Mouse (Mus musculus) intestine, postnatal 0 days (tissue): ENCODE results near the gene Cfap77. TPM values are rescaled to one million over a fixed set of nuclear protein-coding genes. Genes with fewer than 3 reads are reported as not detected.

Experiments used
- ATAC-seq: fragments of 200-750 bp; cut with Nextera tagmentation; 2 replicates; pipeline ENCODE4 v1.8.0; 2017; ENCODE audit warnings: mild to moderate bottlenecking, moderate TSS enrichment, moderate library complexity
- H3K27ac ChIP-seq: fragments of 300-500 bp; sonication (generic); 2 replicates; pipeline ENCODE4 v1.5.1; 2014; ENCODE audit warnings: mild to moderate bottlenecking, low read depth, low read length, moderate library complexity
- H3K27me3 ChIP-seq: fragments of 300-500 bp; sonication (generic); replicated peaks from 2 replicates; pipeline ENCODE4 v1.6.1; 2014; ENCODE audit warnings: low read length, mixed read lengths; ENCODE audit not compliant: control insufficient read depth, insufficient read depth
- H3K36me3 ChIP-seq: fragments of 300-500 bp; sonication (generic); 2 replicates; pipeline ENCODE4 v1.6.1; 2014; ENCODE audit warnings: mild to moderate bottlenecking, moderate library complexity; ENCODE audit not compliant: control insufficient read depth, insufficient read depth
- H3K4me1 ChIP-seq: fragments of 300-500 bp; sonication (generic); replicated peaks from 2 replicates; pipeline ENCODE4 v1.6.1; 2014; ENCODE audit warnings: antibody characterized with exemption, low read length, mixed read lengths; ENCODE audit not compliant: control insufficient read depth, insufficient read depth
- H3K4me2 ChIP-seq: fragments of 300-500 bp; sonication (generic); replicated peaks from 2 replicates; pipeline ENCODE4 v1.6.1; 2014; ENCODE audit warnings: low read depth, mild to moderate bottlenecking, moderate library complexity
- H3K4me3 ChIP-seq: fragments of 300-500 bp; sonication (generic); 2 replicates; pipeline ENCODE4 v1.5.1; 2014; ENCODE audit warnings: low read depth, low read length
- H3K9ac ChIP-seq: fragments of 300-500 bp; sonication (generic); 2 replicates; pipeline ENCODE4 v1.6.1; 2014; ENCODE audit warnings: mild to moderate bottlenecking, low read depth, low read length
- H3K9me3 ChIP-seq: fragments of 300-500 bp; sonication (generic); 2 replicates; pipeline ENCODE4 v1.6.1; 2016; ENCODE audit warnings: mixed run types; ENCODE audit not compliant: control insufficient read depth
- CTCF ChIP-seq: sonication (generic); IDR thresholded peaks from 2 replicates; pipeline ENCODE4 v1.5.1; 2016; ENCODE audit warnings: low read depth, mild to moderate bottlenecking, control low read depth, antibody characterized with exemption, moderate library complexity
- WGBS: fragments of 180-500 bp; shearing (Covaris S2); extraction: QIAGEN DNeasy Blood & Tissue Kit; methylation state at CpG from one replicate; pipeline ENCODE4 v1.1.7; 2014; 5-methylcytosine and 5-hydroxymethylcytosine counted together
- polyA plus RNA-seq: library from polyadenylated mRNA; unstranded; fragments of >200 nt; fragmentation: Nextera tagmentation; extraction: Ambion mirVana; gene quantifications from 2 replicates; pipeline ENCODE4 v1.2.1, GENCODE M21; 2015

The Cfap77 gene
- polyA plus RNA-seq, 1 experiment from 2014 or later, result 0.08 TPM

DNA sequence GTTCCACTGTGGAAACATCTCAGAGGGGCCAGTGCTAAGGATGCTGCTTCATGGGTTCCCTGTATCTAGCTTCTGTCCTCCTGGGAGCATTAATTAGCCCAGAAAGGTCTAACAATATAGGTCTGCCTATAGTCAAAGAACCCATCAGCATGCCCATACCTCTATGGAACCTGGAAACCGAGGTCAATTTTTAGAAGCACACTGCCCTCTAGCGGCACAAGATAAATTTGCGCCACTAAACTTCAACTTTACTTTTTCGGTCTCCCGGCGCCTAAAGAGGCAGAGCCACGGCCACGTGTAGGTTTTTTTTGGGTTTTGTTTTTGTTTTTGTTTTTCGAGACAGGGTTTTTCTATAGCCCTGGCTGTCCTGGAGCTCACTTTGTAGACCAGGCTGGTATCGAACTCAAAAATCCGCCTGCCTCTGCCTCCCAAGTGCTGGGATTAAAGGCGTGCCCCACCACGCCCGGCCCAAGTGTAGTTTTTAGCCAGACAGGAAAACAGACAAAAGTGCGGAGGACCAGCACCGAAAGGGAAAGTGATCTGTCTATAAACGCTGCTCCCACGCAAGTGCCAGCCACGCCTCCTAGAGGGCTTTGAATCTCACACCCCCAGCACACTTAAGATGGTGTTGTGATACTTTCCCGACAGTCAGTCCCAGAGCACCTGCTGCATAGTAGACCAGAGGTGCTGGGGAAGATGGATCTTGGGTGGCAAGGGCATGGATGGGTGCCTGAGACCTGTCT, 893 bp downstream of the Cfap77 start:
- no peaks in the 10 kb centered on the region for H3K9me3 ChIP-seq
- H3K4me3 ChIP-seq, result peak overlapping the region; percentile 59
- peak overlapping the region; percentile 93 for H3K4me2 ChIP-seq
- H3K4me1 ChIP-seq, result 0 out of 2 replicates have a peak, but pooled peaks cover 5% of the 10 kb centered on the region
- peak; percentile 37; the same call in 1 of the 2 replicates for ATAC-seq
- peak; percentile 78 for TF ChIP-seq CTCF
- 0 out of 2 replicates have a peak overlapping the region, but pooled peaks have one; percentile 60 for H3K9ac ChIP-seq
- WGBS, result 1% methylated on average over 20 of the region's 20 CpGs
- no peaks in the 10 kb centered on the region for H3K27me3 ChIP-seq
- H3K27ac ChIP-seq, result no peak overlapping the region
- no peaks in the 10 kb centered on the region for H3K36me3 ChIP-seq

DNA sequence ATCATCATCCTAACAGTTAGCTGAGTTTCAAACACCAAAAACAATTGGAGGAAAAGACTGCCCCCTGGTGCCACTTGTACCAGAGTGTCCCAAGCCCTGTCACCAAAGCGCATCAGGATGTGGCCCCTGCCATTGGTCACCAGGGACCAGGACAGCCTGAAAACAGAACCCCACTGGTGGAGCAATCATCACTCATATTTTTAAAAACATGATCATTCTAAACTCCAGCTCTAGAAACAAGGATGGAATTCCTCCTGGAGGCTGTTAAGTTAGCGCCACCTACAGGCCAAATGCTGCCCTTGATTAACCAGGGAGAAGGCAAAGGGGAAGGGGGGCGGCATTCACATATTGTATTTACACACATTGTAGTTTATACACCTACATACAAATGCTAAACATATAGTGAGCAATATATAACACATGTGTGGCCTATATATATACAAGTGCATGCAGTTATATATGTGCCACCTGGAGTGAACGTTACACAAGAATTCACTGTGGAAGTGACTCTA, 1.9 kb downstream of the Cfap77 start:
- peak; percentile 50; the same call in 1 of the 2 replicates for ATAC-seq
- Histone ChIP-seq H3K36me3 (no peaks in the 10 kb centered on the region), H3K9me3 (no peaks in the 10 kb centered on the region), H3K27ac (no peak overlapping the region), H3K4me1 (0 out of 2 replicates have a peak, but pooled peaks cover 5% of the 10 kb centered on the region), H3K27me3 (no peaks in the 10 kb centered on the region), H3K4me2 (no peak overlapping the region), H3K9ac (no peak overlapping the region), H3K4me3 (no peak overlapping the region)
- WGBS, result 24% methylated on average over 4 of the region's 4 CpGs
- peak; percentile 79; the same call in 1 of the 2 replicates for TF ChIP-seq CTCF

DNA sequence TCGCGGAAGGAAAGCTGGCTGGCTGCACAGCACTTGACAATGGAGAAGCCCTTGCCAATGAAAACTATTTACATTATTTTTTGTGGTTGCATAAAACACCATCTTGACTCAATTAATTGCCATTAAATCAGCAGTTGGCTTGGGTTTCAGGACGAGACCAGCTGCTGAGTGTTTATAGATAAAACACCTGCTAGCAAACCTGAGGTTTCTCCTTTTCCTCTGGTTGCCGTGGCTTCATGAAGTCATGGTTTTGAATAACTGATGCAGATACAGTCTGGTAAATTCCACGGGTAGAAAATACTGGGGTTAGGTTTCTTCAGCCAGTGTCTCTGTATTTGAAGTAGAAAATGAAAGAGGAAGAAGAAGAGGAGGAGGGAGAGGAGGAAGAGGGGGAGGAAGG, 2.9 kb downstream of the Cfap77 start:
- H3K4me2 ChIP-seq, result no peak overlapping the region
- no peak for ATAC-seq
- no peaks in the 10 kb centered on the region for H3K27me3 ChIP-seq
- no peak overlapping the region for H3K4me3 ChIP-seq
- no peak for TF ChIP-seq CTCF
- H3K9me3 ChIP-seq, result no peaks in the 10 kb centered on the region
- no peaks in the 10 kb centered on the region for H3K36me3 ChIP-seq
- 0 out of 2 replicates have a peak, but pooled peaks cover 5% of the 10 kb centered on the region for H3K4me1 ChIP-seq
- no peak overlapping the region for H3K9ac ChIP-seq
- 53% methylated on average over 5 of the region's 5 CpGs for WGBS
- H3K27ac ChIP-seq, result no peak overlapping the region

DNA sequence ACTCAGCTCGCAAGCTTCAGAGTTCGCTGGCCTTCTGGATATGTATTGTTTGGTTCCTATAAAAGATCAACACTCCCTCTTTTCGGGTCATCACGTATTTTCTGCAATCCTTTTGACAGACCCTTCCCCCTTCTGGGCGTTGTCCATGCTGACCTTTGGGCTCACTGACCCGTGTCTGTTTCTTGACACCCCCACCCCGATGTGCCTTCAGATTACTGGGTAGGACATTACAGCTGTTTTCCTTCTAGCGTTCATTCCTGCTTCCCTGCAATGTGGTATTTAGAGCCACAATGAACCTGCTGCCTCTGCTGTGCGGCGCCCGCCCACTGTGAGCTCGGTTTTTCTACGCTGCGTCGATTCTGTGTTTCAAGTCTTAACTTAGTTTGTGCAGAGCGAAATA, 8.7 kb downstream of the Cfap77 start:
- Histone ChIP-seq H3K27ac (no peak overlapping the region), H3K36me3 (no peaks in the 10 kb centered on the region), H3K4me1 (no peaks in the 10 kb centered on the region), H3K4me3 (no peak overlapping the region), H3K4me2 (no peak overlapping the region), H3K9ac (no peak overlapping the region), H3K27me3 (peaks cover 7% of the 10 kb centered on the region; the same call in 1 of the 2 replicates), H3K9me3 (no peaks in the 10 kb centered on the region)
- WGBS, result 56% methylated on average over 16 of the region's 16 CpGs
- ATAC-seq, result no peak
- TF ChIP-seq CTCF, result no peak

DNA sequence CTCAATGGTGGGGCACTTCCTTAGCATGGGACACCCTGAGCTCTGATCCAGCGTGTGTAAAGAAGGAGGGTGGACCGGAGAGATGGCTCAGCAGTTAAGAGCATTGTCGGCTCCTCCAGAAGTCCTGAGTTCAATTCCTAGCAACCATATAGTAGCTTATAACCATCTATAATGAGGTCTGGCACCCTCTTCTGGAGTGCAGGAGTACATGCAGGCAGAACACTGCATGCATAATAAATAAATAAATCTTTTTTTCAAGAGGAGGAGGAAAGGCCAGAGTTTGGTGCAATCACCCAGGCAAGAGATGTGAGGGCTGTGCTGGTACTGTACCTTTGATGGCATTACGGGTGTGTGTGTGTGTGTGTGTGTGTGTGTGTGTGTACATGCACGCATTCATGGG, 12.7 kb downstream of the Cfap77 start:
- H3K4me3 ChIP-seq, result no peak overlapping the region
- ATAC-seq, result no peak
- no peaks in the 10 kb centered on the region for H3K4me1 ChIP-seq
- no peak overlapping the region for H3K27ac ChIP-seq
- no peaks in the 10 kb centered on the region for H3K36me3 ChIP-seq
- peaks cover 16% of the 10 kb centered on the region for H3K27me3 ChIP-seq
- H3K9ac ChIP-seq, result no peak overlapping the region
- TF ChIP-seq CTCF, result 0 out of 2 replicates have a peak, but pooled peaks have one; percentile 36
- H3K4me2 ChIP-seq, result no peak overlapping the region
- 89% methylated on average over 5 of the region's 5 CpGs for WGBS
- H3K9me3 ChIP-seq, result no peaks in the 10 kb centered on the region

DNA sequence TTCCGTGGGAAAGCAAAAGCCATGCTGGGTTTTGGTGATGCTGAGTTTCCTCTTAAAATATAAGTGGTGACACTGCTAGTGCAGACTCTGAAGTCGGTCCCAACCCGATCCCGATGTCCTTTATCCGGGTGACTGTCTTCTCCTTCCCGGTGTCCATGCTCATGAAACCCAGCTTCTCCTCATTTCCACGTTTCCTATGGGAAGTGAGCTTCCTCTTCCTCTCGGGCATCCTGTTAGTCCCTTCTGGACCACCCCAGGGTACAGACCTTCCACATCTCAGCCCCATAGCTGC, 13.4 kb downstream of the Cfap77 start:
- Histone ChIP-seq H3K4me3 (no peak overlapping the region), H3K36me3 (no peaks in the 10 kb centered on the region), H3K4me2 (no peak overlapping the region), H3K4me1 (no peaks in the 10 kb centered on the region), H3K27me3 (peaks cover 16% of the 10 kb centered on the region), H3K9me3 (no peaks in the 10 kb centered on the region), H3K27ac (no peak overlapping the region), H3K9ac (no peak overlapping the region)
- 43% methylated on average over 8 of the region's 8 CpGs for WGBS
- no peak for ATAC-seq
- TF ChIP-seq CTCF, result no peak
